Mouse (Mus musculus): Measurements from ENCODE around the gene Etv6. TPM values are rescaled to one million over a fixed set of nuclear protein-coding genes. Genes with fewer than 3 reads are reported as not detected.

The Etv6 gene
- total and polyA plus RNA-seq, 2 experiments, result 4.1 to 8.6 TPM

GRCm38 (mm10) chr6:134219358-134219757 lies 183.9 kb downstream of the Etv6 start:
- no peaks in the 10 kb centered on the region for H3K27me3 ChIP-seq (ENCODE audit: control insufficient read depth, insufficient read depth, low read length)
- DNase-seq (ENCODE audit: extremely low read depth, low read depth, low spot score), result no peak
- 78% methylated on average over 6 of the region's 6 CpGs for WGBS
- peaks cover 5% of the 10 kb centered on the region for H3K4me1 ChIP-seq (ENCODE audit: control insufficient read depth, insufficient read depth, low read length)
- peaks cover 6% of the 10 kb centered on the region; the same call in 1 of the 2 replicates for H3K36me3 ChIP-seq (ENCODE audit: control insufficient read depth, insufficient read depth, low read length)
- peaks cover 4% of the 10 kb centered on the region; the same call in 1 of the 2 replicates for H3K79me2 ChIP-seq (ENCODE audit: control insufficient read depth, insufficient read depth, low read length)
- TF ChIP-seq POLR2A (IDR thresholded peaks at IDR 0.05; ENCODE audit: extremely low read depth, insufficient read depth, low read length) (no peak), CTCF (IDR thresholded peaks at IDR 0.05; ENCODE audit: low read depth, low read length) (no peak)
- H3K27ac ChIP-seq (replicated peaks; ENCODE audit: insufficient read depth, low read depth, low read length), result no peak overlapping the region
- H3K9ac ChIP-seq (ENCODE audit: low read depth, low read length), result no peak overlapping the region
- H3K4me3 ChIP-seq (ENCODE audit: insufficient read depth, low read depth, low read length), result no peak overlapping the region

- whole genome bisulfite sequencing, result 38% methylated on average over 13 of the region's 13 CpGs
- Histone ChIP-seq H3K27ac (replicated peaks; ENCODE audit: insufficient read depth, low read depth, low read length) (peak overlapping the region; percentile 34), H3K79me2 (ENCODE audit: control insufficient read depth, insufficient read depth, low read length) (peaks cover 4% of the 10 kb centered on the region; the same call in 1 of the 2 replicates)
Observed at GRCm38 (mm10) chr6:134220209-134220777, 184.8 kb downstream of the Etv6 start.

GRCm38 (mm10) chr6:134222248-134222929 lies 186.9 kb downstream of the Etv6 start:
- Histone ChIP-seq H3K79me2 (ENCODE audit: control insufficient read depth, insufficient read depth, low read length) (peaks cover 4% of the 10 kb centered on the region; the same call in 1 of the 2 replicates), H3K4me3 (ENCODE audit: insufficient read depth, low read depth, low read length) (no peak overlapping the region), H3K27ac (replicated peaks; ENCODE audit: insufficient read depth, low read depth, low read length) (no peak overlapping the region), H3K9ac (ENCODE audit: low read depth, low read length) (no peak overlapping the region), H3K27me3 (ENCODE audit: control insufficient read depth, insufficient read depth, low read length) (no peaks in the 10 kb centered on the region), H3K4me1 (ENCODE audit: control insufficient read depth, insufficient read depth, low read length) (peaks cover 5% of the 10 kb centered on the region), H3K36me3 (ENCODE audit: control insufficient read depth, insufficient read depth, low read length) (peaks cover 6% of the 10 kb centered on the region; the same call in 1 of the 2 replicates)
- 52% methylated on average over 8 of the region's 8 CpGs for WGBS
- DNase-seq (ENCODE audit: extremely low read depth, low read depth, low spot score), result peak; percentile 81
- no peak for TF ChIP-seq POLR2A (IDR thresholded peaks at IDR 0.05; ENCODE audit: extremely low read depth, insufficient read depth, low read length)
- no peak for TF ChIP-seq CTCF (IDR thresholded peaks at IDR 0.05; ENCODE audit: low read depth, low read length)

More at GRCm38 (mm10) chr6:134220209-134220777, 184.8 kb downstream of the Etv6 start:
- TF ChIP-seq POLR2A (IDR thresholded peaks at IDR 0.05; ENCODE audit: extremely low read depth, insufficient read depth, low read length) (no peak), CTCF (IDR thresholded peaks at IDR 0.05; ENCODE audit: low read depth, low read length) (no peak)
- Histone ChIP-seq H3K4me1 (ENCODE audit: control insufficient read depth, insufficient read depth, low read length) (peaks cover 5% of the 10 kb centered on the region), H3K27me3 (ENCODE audit: control insufficient read depth, insufficient read depth, low read length) (no peaks in the 10 kb centered on the region), H3K9ac (ENCODE audit: low read depth, low read length) (no peak overlapping the region), H3K36me3 (ENCODE audit: control insufficient read depth, insufficient read depth, low read length) (peaks cover 6% of the 10 kb centered on the region; the same call in 1 of the 2 replicates), H3K4me3 (ENCODE audit: insufficient read depth, low read depth, low read length) (no peak overlapping the region)
- peak; percentile 64 for DNase-seq (ENCODE audit: extremely low read depth, low read depth, low spot score)

- Histone ChIP-seq H3K9ac (ENCODE audit: low read depth, low read length) (no peak overlapping the region), H3K27me3 (ENCODE audit: control insufficient read depth, insufficient read depth, low read length) (no peaks in the 10 kb centered on the region), H3K4me1 (ENCODE audit: control insufficient read depth, insufficient read depth, low read length) (no peaks in the 10 kb centered on the region; the same call in 1 of the 2 replicates), H3K36me3 (ENCODE audit: control insufficient read depth, insufficient read depth, low read length) (peaks cover 6% of the 10 kb centered on the region; the same call in 1 of the 2 replicates), H3K4me3 (ENCODE audit: insufficient read depth, low read depth, low read length) (no peak overlapping the region), H3K79me2 (ENCODE audit: control insufficient read depth, insufficient read depth, low read length) (peaks cover 5% of the 10 kb centered on the region; the same call in 1 of the 2 replicates), H3K27ac (replicated peaks; ENCODE audit: insufficient read depth, low read depth, low read length) (no peak overlapping the region)
- WGBS, result 94% methylated on average over 11 of the region's 11 CpGs
- DNase-seq (ENCODE audit: extremely low read depth, low read depth, low spot score), result no peak
- no peak for TF ChIP-seq POLR2A (IDR thresholded peaks at IDR 0.05; ENCODE audit: extremely low read depth, insufficient read depth, low read length)
- no peak for TF ChIP-seq CTCF (IDR thresholded peaks at IDR 0.05; ENCODE audit: low read depth, low read length)
Observed at GRCm38 (mm10) chr6:134225564-134225963, 190.1 kb downstream of the Etv6 start.

- H3K4me1 ChIP-seq (ENCODE audit: control insufficient read depth, insufficient read depth, low read length), result no peaks in the 10 kb centered on the region; the same call in 1 of the 2 replicates
- peaks cover 5% of the 10 kb centered on the region; the same call in 1 of the 2 replicates for H3K79me2 ChIP-seq (ENCODE audit: control insufficient read depth, insufficient read depth, low read length)
- 78% methylated on average over 8 of the region's 8 CpGs for WGBS
- no peak for DNase-seq (ENCODE audit: extremely low read depth, low read depth, low spot score)
- peaks cover 6% of the 10 kb centered on the region; the same call in 1 of the 2 replicates for H3K36me3 ChIP-seq (ENCODE audit: control insufficient read depth, insufficient read depth, low read length)
- no peak overlapping the region for H3K27ac ChIP-seq (replicated peaks; ENCODE audit: insufficient read depth, low read depth, low read length)
- H3K4me3 ChIP-seq (ENCODE audit: insufficient read depth, low read depth, low read length), result no peak overlapping the region
- TF ChIP-seq CTCF (IDR thresholded peaks at IDR 0.05; ENCODE audit: low read depth, low read length) (no peak), POLR2A (IDR thresholded peaks at IDR 0.05; ENCODE audit: extremely low read depth, insufficient read depth, low read length) (no peak)
- no peak overlapping the region for H3K9ac ChIP-seq (ENCODE audit: low read depth, low read length)
- H3K27me3 ChIP-seq (ENCODE audit: control insufficient read depth, insufficient read depth, low read length), result no peaks in the 10 kb centered on the region
Observed at GRCm38 (mm10) chr6:134226349-134227169, 191.1 kb downstream of the Etv6 start.
